Mouse (Mus musculus) retina, adult 2 months (tissue): ENCODE data around the gene Fhl1.

Source experiments
- DNase-seq: peaks from one replicate; pipeline ENCODE4 v3.0.0-alpha.2; 2012; ENCODE audit warnings: low read depth, low spot score

The Fhl1 gene

GRCm38 (mm10) chrX:56731306-56732201, at the start of gene Fhl1:
Gene Fhl1 (plus strand): TSS chrX:56731787.
- DNase-seq = no peak

DNA sequence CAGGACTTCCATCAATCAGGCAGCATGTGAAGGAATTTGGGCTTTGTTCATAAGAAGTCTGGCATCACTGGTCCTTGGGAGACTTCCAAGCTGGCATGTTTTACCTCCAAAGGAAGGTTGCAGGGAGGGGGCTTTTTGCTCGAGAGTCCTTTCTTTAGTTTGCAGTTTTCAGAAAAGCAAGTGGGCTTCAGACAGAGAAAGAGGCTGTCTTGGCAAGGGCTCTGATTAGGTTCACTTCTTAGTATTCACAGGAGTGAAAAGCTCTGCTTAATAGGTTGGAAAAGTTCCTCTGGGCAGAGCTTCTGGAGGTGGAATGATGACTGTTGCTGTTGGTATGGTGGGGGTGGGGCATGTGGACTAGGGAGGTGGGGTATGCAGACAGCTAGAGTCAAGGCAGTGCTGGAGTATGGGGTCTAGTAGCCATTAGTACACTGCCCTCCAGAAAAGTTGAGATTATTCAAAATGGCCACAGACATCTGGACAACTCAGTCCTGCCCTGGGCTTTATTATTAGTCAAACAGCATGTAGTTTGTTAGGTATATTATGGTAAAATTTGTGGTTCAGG, 49.3 kb upstream of the Fhl1 start:
- no peak for DNase-seq

GRCm38 (mm10) chrX:56683521-56683920, 48.1 kb upstream of the Fhl1 start:
- DNase-seq = no peak

- DNase-seq = no peak
Measured at GRCm38 (mm10) chrX:56692554-56692953, 39.0 kb upstream of the Fhl1 start.

- no peak for DNase-seq
Measured at GRCm38 (mm10) chrX:56694539-56694938, 37.0 kb upstream of the Fhl1 start.

DNA sequence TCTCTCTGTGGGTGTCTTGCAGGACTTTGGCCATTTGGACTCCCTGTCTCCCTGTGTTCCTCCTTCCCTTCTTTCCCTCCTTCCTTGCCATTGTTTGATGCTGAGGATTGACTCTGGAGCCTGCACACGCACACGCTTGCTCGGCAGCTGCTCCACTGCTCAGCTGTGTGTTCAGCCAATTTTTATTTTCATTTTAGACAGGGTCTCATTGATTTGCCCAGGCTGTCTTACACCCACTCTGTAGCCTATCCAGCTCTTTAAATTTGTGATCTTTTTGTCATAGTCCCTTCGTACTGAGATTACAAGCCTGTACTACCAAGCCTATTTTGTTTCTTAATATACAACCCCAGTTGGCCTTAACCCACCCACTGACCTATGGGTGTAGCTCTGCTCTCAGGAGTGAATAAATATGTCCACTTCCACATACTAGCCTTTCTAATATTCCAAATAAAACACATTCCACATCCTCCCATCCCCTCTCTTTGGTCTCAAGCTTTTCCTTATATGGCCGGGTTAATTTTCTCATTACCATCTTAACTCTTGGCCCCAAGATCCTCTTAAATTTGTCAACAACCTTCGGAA, 34.3 kb upstream of the Fhl1 start:
- no peak for DNase-seq

DNA sequence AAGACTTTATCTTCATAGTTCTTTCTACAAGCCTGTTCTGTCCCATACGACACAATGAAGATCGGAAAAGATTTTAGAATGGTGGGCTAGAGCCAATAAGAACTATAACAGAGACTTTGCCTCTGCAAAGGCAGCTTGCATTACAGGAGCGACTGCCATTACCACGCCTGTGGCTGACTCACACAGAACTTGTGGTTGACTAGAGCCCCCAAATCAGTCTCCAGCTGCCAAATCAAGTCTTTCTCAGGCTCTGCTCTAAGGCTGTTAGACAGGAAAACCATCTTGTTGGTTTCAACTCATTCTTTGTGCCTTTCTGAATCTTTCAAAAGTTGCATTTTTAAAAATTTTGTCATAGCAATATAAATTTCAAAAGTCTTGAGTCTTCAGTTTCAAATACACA, 33.7 kb upstream of the Fhl1 start:
- DNase-seq = no peak

- DNase-seq = no peak
Measured at GRCm38 (mm10) chrX:56701261-56701660, 30.3 kb upstream of the Fhl1 start.

DNA sequence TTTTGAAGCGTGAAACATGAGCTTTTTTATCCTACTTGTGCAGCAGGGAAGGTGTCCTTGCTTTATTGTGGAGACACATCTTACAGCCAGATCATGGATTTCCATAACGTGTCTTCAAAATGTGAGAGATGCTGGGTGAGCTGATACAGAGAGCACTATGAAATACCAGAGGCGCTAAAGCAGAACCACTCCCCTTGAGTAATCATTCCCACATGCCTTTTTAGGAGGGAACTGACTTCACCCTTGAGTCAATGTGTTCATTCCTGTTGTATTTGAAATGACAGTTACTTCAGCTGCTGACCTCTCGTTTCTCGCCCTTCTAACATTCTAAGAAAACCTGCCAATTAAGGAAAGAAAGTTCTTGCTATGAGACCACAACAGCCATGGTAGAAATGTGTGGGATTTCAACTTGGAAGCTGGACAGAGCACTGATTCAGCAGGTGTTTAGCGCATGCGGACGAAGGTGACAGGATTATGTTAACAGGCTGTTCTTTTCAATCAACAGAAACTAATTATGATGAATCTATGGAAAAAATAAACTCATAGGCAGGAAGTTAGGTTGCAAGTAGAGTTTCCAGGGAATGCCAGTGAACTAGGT, 27.5 kb upstream of the Fhl1 start:
- DNase-seq = no peak

DNA sequence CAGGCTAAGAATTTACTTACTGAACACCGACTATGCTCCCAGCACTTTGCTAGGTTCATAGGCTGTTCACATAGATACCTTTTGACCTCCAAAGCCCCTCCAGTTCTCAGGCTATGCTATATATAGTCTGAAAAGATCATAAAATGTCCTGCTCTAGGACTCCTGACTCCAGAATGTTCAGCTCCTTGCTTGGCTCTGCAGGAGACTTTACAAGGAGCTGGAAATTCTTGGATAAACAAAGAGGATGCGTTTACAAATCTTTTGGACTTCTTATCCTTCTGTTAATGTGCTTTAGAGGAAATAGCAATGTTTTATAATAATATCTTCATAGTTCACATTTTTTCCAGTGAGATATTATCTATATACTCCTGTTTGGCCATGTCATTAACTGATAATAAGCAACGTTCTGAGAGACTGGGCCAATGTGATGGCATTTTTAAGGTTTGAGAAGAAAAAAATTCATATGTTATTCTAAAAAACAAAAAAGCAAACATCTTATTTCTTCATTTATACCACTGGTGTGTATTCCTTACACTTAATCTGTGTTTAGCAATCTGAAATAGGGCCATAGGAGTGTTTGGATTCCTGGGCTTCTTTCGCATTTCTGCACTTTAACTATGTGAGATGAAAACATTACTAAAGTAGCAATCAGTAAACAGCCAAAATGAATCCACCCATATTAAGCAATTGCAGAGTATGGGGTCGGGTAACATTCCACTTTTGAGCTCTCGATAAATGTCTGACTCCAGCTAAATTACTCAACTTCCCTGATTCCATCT, 22.8 kb upstream of the Fhl1 start:
- no peak for DNase-seq

DNA sequence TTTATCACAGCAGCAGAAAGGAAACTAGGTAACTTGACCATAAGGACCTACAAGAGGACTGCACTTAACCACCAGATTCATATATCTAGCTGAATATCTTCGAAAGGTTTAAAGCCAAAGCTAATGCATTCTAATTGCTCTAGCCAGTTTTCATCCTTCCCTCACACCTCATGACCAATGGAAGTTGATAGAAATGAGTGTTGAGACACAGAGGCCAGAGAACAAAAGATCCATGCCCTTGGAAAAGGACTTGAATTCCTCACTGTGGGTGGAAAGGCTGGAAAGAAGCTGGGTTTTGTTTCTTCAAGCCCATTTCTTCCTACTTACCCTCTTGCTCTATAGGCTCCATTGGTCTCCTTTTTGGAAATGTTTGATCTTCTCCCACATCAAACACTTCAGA, 21.1 kb upstream of the Fhl1 start:
- no peak for DNase-seq

GRCm38 (mm10) chrX:56712666-56713065, 18.9 kb upstream of the Fhl1 start:
- DNase-seq = no peak

GRCm38 (mm10) chrX:56722559-56722958, 9.0 kb upstream of the Fhl1 start:
- no peak for DNase-seq

DNA sequence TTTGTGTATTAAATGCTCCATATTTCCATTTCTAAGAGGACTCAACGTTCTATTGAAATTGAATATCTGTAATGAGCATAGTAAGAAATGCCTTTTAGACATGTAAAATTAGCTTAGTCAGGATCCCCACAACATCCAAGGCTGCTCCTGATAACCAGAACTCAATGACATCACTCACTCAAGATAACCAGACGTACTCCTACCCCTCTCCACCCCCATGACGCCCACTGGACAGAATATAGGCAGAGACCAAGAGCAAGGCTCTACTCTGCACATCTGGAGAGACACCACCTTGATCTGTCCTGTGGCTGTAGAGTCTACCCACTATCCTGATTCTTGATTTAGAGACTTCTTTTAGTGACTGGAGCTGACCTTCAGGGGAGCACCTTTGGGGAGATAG, 3.1 kb upstream of the Fhl1 start:
- no peak for DNase-seq

GRCm38 (mm10) chrX:56730828-56731305, 720 bp upstream of the Fhl1 start:
- no peak for DNase-seq

GRCm38 (mm10) chrX:56732401-56732800, 814 bp downstream of the Fhl1 start:
- no peak for DNase-seq

GRCm38 (mm10) chrX:56734436-56734835, 2.8 kb downstream of the Fhl1 start:
- DNase-seq = no peak

GRCm38 (mm10) chrX:56736226-56736625, 4.6 kb downstream of the Fhl1 start:
- DNase-seq = no peak

- DNase-seq = no peak
Measured at GRCm38 (mm10) chrX:56737848-56738554, 6.4 kb downstream of the Fhl1 start.

GRCm38 (mm10) chrX:56741428-56741827, 9.8 kb downstream of the Fhl1 start:
- no peak for DNase-seq

GRCm38 (mm10) chrX:56751536-56751935, 19.9 kb downstream of the Fhl1 start:
- no peak for DNase-seq
